Mouse (Mus musculus) liver, embryonic 14.5 days (tissue): ENCODE measurements around the gene Cgnl1.

Experiments
- CTCF ChIP-seq: IDR thresholded peaks from 2 replicates; pipeline ENCODE4 v1.5.1; 2016; ENCODE audit warnings: antibody characterized with exemption, low read depth, control low read depth
- EP300 ChIP-seq: IDR thresholded peaks from 2 replicates; pipeline ENCODE4 v1.6.1; 2016; ENCODE audit warnings: antibody characterized with exemption, low read depth

DNA sequence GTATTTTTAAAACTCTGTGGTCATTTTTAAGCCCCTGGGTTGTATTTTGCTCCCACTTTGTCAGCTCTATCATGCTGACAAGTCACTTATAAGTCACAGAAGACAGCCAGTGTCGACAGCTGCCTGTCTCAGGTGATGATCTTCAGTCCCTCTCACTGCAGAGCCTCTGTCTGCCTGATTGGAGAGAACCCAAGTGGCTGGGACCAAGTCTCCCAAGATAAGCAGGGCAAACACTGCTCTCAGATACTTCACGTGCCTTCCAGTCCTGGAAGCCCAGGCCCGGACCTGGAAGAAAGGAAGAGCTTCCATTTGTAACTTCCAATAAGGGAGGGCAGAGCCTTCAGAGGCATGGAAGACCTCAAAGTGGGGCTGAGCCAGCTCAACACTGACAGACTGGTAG, 49.0 kb downstream of the Cgnl1 start:
- no peak for TF ChIP-seq CTCF
- TF ChIP-seq EP300, result no peak
